Mouse (Mus musculus) kidney, embryonic 16.5 days (tissue): Measurements from ENCODE around the gene Mrpl17. TPM values are rescaled to one million over a fixed set of nuclear protein-coding genes. Genes with fewer than 3 reads are reported as not detected.

Source experiments
- polyA plus RNA-seq: library from polyadenylated mRNA; unstranded; fragments of >200 nt; fragmentation: Nextera tagmentation; extraction: Ambion mirVana; gene quantifications from 2 replicates; pipeline ENCODE4 v1.2.1, GENCODE M21; 2015

Gene Mrpl17
- polyA plus RNA-seq, 1 experiment from 2014 or later, result 378 TPM

Other genes with a start within 250 kb of the Mrpl17 start
- gene Apbb1, start 229.4 kb downstream of the Mrpl17 start, polyA plus RNA-seq, result 62.1 and 62.2 TPM in 2 replicates
- gene Hpx, start 211.0 kb downstream of the Mrpl17 start, polyA plus RNA-seq, result 1.3 and 1.7 TPM in 2 replicates
- gene Trim3, start 177.5 kb downstream of the Mrpl17 start, polyA plus RNA-seq, result 38.7 and 39.2 TPM in 2 replicates
- 164 and 183 TPM in 2 replicates for gene Timm10b, start 171.0 kb downstream of the Mrpl17 start, polyA plus RNA-seq
- 92.4 and 92.5 TPM in 2 replicates for gene Arfip2, start 170.7 kb downstream of the Mrpl17 start, polyA plus RNA-seq
- 13.1 and 32.4 TPM in 2 replicates for gene Gm45799, start 170.5 kb downstream of the Mrpl17 start, polyA plus RNA-seq
- 1.7 and 2.0 TPM in 2 replicates for gene Dnhd1, start 160.3 kb downstream of the Mrpl17 start, polyA plus RNA-seq
- 377 and 439 TPM in 2 replicates for gene Ilk, start 74.5 kb downstream of the Mrpl17 start, polyA plus RNA-seq
- 42.9 TPM in 2 replicates for gene Rrp8, start 73.7 kb downstream of the Mrpl17 start, polyA plus RNA-seq
- 107 and 121 TPM in 2 replicates for gene Taf10, start 66.7 kb downstream of the Mrpl17 start, polyA plus RNA-seq
- 120 and 123 TPM in 2 replicates for gene Tpp1, start 58.9 kb downstream of the Mrpl17 start, polyA plus RNA-seq
- 10.4 and 10.5 TPM in 2 replicates for gene Dchs1, start 23.4 kb downstream of the Mrpl17 start, polyA plus RNA-seq
- 0.59 TPM in 1 of 2 replicates, not detected in the other for gene Gm4070, start 142.9 kb upstream of the Mrpl17 start, polyA plus RNA-seq